Mouse (Mus musculus): ENCODE data around the gene Smoc2.

Gene Smoc2

DNA sequence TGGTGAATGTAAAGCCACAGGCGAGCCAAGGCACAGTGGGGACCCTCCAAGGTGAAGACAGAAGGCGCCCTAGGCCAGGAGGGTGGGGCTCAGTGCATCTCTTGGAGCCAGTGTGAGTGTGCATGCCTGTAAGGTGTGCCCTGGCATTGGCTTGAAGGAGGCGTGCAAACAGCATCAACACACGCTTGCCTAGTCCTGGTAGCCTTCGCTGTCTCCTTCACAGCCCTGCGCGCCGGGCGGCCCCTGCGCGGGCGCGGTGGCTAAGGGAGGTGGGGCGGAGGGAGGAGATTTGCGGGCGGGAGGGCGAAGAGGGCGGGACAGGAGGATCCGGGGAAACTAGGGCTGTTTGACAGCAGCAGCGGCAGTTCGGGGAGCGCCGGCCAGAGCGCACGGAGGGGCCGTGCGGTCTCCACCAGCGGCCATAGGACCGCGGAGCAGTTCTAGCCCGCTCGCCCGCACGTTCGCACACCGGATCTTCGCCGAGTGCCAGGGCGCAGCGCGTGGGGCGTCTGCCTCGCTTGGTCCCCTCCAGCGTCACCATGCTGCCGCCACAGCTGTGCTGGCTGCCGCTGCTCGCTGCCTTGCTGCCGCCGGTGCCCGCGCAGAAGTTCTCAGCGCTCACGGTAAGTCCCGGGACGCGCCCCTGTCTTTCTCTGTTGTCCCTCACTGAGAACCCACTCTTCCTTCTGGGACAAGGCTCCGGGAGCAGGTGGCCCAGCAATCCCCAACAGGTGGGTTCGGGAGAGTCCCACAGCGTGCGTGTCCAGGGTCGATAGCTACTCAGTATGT is at the start of gene Smoc2:
Smoc2 (plus strand) TSS at position 330 of the 789 bp plus-strand sequence.
- DNase-seq (ENCODE audit: low spot score) = peak; percentile 53

GRCm38 (mm10) chr17:14230698-14231430 is 48.4 kb upstream of the Smoc2 start:
- DNase-seq (ENCODE audit: low spot score) = no peak

DNA sequence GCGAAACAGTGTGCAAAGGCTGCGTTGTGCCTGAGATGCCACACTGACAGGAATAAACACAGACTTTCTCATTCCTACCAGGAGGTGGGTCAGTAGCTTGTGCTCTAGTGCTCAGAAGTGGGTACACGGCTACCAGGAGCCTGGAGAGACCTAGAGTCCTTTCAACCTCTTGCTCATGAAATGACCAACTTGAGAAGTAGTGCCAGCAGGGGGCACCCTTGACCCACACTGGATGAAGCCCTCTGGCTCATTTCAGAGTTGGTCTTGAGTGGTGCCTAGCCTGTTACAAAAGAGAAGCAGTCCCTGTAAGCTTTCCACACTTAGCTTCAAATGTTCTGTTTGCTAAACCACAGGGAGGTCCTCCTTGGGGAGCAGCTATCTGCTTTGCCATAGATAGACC is 46.7 kb upstream of the Smoc2 start:
- peak; percentile 89 for DNase-seq (ENCODE audit: low spot score)

DNA sequence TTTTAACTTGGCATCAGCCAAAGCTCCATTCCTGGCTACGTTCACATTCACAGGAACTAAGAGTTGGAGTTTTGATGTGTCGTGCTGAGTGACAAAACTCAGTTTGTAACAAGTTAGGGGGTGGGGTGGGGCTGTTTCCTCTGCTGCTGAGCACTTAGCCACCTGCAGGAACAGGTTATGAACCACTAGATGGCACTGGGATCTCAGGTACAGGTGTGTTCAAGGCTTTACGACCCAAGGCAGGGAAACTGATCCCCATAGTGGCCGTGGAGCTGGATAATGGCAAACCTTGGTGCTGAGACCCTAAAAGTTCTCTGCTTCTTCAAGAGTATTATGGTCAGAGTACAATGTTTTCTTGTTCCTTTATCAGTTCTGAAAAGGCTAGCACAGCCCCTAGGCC is 45.6 kb upstream of the Smoc2 start:
- DNase-seq (ENCODE audit: low spot score) = no peak

DNA sequence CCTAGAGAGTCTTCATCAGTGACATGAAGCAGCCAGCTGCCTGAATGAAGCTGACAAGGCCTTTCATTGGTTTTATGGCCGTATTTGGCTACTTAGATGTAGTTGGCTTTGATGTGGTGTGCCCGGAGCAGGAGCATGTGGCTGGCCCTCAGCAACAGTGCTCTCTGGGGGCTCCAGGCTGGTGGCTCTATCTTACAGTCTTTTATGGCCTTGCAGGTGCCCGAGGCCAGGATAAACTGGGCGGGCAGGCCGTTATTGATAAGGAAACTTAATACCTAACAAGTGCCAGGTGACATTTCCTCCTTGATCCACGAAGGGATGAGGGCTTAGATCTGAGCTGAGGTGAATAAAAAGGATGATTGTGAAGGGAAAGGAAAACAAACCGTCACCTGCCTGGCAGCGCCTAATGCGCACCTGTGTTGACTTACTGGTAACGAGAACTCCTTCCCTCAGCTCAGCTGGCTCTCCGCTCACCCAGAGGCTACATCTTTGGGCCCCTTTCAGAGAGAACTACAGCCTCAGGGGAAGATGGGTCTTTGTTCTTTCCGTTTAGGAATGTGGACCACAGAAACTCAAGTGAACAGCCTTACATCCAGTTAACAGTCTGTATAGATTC is 44.4 kb upstream of the Smoc2 start:
- DNase-seq (ENCODE audit: low spot score) = no peak

DNA sequence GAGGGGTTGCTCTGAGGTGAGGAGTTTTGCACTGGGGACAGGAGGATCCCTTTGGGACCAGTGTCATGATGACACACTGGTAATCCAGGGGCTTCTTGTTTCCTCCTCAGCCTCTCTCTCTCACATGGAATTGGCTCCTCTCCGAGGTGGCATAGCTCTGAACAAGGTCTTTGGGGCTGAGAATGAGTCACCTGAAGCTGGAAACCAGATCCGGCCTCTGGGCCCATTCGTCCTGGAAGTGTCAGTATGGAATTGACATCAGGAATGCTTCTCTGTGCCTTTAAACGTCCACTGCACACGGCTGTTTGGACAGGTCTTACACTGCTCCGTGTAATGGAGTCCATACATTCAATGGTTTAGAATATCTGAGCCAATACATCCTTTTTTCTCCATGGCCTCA is 42.2 kb upstream of the Smoc2 start:
- DNase-seq (ENCODE audit: low spot score) = no peak

- DNase-seq (ENCODE audit: low spot score) = no peak
These were observed 39.3 kb upstream of the Smoc2 start for GRCm38 (mm10) chr17:14239960-14240359.

DNA sequence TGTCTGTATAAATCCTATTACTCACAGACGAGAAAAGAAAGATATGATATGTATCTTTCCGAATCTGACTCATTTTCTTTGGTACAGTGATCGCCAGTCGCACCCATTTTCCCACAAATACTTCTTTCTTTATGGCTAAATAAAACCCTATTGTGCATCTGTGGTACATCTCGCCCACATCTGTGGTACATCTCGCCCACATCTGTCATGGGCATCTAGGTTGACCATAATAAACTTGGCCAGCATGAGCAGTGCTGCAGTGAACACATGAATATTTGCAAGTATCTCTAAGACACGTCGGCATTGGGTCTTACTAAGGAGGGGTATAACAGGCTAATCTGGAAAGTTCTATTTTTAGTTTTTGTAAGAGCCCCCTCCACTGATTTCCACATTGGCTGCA is 36.7 kb upstream of the Smoc2 start:
- no peak for DNase-seq (ENCODE audit: low spot score)

DNA sequence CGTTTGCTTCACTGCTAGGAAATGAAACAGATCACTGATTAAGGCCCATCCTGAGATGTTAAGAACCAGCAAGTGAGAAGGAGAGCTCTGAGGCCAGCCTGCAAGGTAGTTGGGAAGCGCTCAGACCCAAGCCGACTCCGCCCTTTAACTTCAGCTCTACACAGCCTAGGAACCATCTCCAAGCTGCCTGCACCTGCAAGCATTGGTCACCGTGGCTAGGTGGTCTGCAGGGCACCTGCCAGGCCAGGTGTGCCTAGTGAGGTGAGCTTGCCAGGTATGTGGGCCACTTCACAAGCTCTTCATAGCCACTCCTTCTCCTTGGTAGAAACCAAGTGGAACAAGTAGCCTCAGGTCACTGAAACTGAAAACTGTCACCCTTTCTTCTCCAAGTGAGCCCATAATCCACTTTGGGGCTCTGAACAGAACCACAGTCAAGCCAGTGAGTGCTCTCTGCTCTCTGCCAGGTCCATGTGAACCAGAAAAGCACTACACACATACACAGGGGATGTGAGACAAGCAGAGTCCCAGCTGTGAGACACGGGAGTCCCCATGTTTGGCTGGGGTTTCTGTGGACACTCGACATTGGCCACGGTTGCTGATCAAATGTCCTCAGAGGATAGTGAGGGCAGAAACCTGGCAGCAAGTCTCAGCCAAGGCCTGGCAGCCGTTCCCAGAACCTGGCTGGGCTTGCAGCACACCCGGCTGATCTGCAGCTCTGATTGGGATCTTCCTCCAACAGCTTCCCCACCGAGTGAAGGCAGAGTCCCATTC is 34.9 kb upstream of the Smoc2 start:
- peak; percentile 43 for DNase-seq (ENCODE audit: low spot score)

DNA sequence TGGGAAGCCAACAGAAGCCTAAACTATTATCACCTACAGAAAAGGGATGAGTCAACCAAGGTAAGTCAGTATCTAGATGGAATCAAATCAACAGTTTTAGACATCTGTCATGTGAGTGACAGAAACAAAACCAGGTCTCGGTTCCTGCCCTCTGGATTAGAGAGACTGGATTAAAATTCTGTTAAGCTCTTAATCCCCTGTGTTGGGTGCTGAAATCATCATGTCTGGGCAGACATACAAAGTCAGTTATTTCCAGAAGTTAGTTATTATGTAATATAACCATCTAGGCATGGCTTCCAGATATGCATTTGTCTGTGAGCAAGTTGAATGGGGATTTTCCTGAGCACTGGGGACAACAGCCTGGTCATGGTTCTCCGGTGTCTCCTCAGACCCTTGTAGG is 33.0 kb upstream of the Smoc2 start:
- DNase-seq (ENCODE audit: low spot score) = no peak

DNA sequence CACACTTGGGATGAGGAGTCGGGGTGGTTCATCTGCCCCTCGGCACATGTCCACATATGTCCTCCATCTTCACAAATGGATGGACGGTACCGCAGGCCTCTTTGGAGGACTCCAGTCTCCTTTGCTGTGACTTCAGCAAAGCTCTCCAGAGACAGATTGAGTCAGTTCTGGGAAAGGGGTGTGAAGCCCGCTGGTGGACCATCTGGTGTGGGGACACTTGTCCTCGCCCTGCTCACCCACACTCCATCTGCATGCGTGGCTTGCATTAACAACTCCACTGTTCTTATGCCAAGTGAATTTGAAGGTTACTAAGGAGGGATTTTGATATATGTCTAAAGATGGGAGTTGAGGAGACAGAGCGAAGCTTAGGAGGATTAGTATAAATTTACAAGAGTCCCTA is 31.4 kb upstream of the Smoc2 start:
- DNase-seq (ENCODE audit: low spot score) = no peak

DNA sequence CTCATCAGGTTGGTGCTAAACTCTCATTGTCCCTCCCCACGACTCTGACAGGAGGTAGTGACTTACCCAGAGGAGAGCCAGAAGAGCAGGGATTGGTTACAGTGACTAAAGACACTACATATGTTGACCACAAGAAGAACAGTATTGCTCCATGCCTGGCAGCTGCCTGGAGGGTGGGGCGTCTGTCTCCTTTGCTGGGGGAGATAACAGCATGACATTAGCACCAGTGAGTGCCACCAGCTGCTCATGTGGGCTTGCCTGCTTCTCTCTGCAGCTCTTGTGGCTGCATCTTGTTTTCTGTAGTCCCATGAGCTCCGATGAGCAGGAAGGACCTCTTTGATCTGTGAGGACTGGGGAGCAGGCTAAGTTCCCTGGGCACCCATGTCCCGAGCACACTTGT is 29.7 kb upstream of the Smoc2 start:
- peak; percentile 69 for DNase-seq (ENCODE audit: low spot score)

DNA sequence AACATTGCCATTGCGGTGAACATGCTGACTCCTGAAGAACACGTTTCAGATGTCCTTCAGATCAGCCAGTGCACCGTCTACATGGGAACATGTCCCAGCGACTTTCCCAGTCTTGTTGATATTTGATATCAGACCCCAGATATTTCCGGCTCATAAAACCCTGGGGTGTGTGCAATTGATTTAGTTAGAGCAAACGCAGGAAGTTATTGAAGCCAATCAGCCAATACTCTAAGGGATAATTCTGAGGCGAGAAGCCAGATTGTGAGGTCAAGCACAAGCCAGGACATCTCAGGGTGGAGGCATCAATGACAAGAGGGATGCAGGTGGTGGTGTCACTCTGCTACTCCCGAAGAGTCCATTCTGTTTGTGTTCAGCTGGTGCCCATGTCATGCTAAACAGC is 28.9 kb upstream of the Smoc2 start:
- DNase-seq (ENCODE audit: low spot score) = no peak

- peak; percentile 47 for DNase-seq (ENCODE audit: low spot score)
These were observed 26.9 kb upstream of the Smoc2 start for GRCm38 (mm10) chr17:14252456-14252855.

DNA sequence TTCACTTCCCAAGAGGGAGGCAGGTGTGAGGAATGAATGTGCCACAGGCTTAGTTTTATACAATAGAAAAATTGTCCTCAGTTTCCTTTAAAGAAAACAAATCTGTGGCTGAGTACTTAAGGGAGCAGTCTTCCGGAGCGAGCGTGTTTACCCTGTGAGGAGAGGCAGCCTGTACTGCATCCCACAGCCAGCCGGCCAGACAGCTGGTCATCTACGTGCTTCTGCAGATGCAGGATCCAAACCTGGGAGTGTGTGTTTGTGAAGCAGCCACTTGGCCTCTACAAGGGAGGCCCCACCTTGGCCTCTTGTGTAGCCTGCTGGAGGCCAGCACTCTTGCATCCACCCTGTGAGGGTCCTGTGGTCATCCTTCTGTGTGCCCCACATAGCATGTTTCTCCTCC is 24.7 kb upstream of the Smoc2 start:
- DNase-seq (ENCODE audit: low spot score) = no peak

- no peak for DNase-seq (ENCODE audit: low spot score)
These were observed 21.3 kb upstream of the Smoc2 start for GRCm38 (mm10) chr17:14257799-14258520.

DNA sequence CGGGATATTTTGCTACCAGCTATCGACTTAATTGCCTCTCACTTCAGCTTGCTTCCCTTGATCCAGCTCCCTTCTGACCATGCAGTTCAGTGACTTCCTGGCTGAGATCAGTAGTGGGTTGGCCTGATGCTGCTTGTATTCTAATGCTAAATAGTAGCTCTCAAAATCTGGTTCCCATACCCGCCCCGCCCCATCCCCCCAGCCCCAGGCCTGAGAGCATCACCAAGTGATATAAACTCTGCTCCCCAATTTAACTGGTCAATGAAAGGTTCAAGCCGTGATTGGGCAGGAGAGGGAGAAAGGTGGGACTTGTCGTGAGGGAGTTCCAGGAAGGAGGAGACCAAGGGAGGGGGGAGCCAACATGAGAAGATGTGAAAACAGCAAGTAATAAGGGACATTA is 20.4 kb upstream of the Smoc2 start:
- DNase-seq (ENCODE audit: low spot score) = no peak

- DNase-seq (ENCODE audit: low spot score) = no peak
These were observed 18.3 kb upstream of the Smoc2 start for GRCm38 (mm10) chr17:14260966-14261365.

DNA sequence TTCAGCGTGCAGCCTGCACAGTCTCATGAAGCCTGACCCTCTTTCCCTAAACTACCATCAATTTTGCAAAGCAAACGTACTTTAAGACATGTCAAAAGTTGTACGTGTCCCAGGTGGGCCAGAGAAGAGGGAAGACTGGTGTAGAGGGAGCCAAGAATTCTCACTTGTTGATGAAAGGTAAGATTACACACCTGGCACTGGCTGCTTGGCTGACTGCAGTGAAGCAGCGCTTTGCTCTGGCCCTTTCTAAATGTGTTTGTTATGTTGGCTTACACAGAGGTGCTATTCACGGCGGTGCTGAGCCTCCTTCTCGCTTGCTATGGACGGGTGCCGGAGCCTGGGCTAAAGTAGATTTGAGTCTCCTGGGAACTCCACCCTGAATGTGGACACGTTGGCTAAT is 17.1 kb upstream of the Smoc2 start:
- DNase-seq (ENCODE audit: low spot score) = no peak

GRCm38 (mm10) chr17:14268001-14268400 is 11.3 kb upstream of the Smoc2 start:
- no peak for DNase-seq (ENCODE audit: low spot score)

- DNase-seq (ENCODE audit: low spot score) = peak; percentile 39
These were observed 5.9 kb upstream of the Smoc2 start for GRCm38 (mm10) chr17:14273386-14273785.

- DNase-seq (ENCODE audit: low spot score) = no peak
These were observed 2.0 kb upstream of the Smoc2 start for GRCm38 (mm10) chr17:14277310-14277709.
